Mouse (Mus musculus) MEL (cell line): ENCODE measurements around the gene Auts2.

Source experiments
- CHD1 ChIP-seq: IDR thresholded peaks from 2 replicates; pipeline ENCODE4 v1.6.1; 2012; ENCODE audit warnings: low read depth, mild to moderate bottlenecking, inconsistent platforms, low read length, improper control_type of control experiment
- CTCF ChIP-seq, 3 experiments: IDR thresholded peaks in 2 of 3; conservative IDR thresholded peaks in 1 of 3; 2 replicates each; pipeline ENCODE4 v1.5.1; 2011 to 2012; ENCODE audit warnings: low read length in 3 of 3, low read depth in 2 of 3, mild to moderate bottlenecking in 2 of 3, improper control_type of control experiment in 1 of 3, inconsistent platforms in 1 of 3, mixed read lengths in 1 of 3, moderate library complexity in 1 of 3; ENCODE audit not compliant: control insufficient read depth in 1 of 3, insufficient read depth in 1 of 3, poor library complexity in 1 of 3, severe bottlenecking in 1 of 3
- GATA1 ChIP-seq: IDR thresholded peaks from 2 replicates; pipeline ENCODE4 v1.6.1; 2011; ENCODE audit warnings: low read depth, low read length, improper control_type of control experiment
- ZNF384 ChIP-seq: IDR thresholded peaks from 2 replicates; pipeline ENCODE4 v1.6.1; 2012; ENCODE audit warnings: low read depth, mild to moderate bottlenecking, inconsistent platforms, low read length, improper control_type of control experiment

GRCm38 (mm10) chr5:132352437-132352836 is 190.7 kb downstream of the Auts2 start:
- TF ChIP-seq CHD1 = no peak
- TF ChIP-seq ZNF384 = no peak
- TF ChIP-seq GATA1 = no peak
- TF ChIP-seq CTCF (IDR thresholded peaks at IDR 0.05 in 2 of 3, conservative IDR thresholded peaks at IDR 0.05 in 1 of 3; ENCODE audit: control insufficient read depth in 1 of 3, insufficient read depth in 1 of 3, low read depth in 2 of 3, low read length in 3 of 3, poor library complexity in 1 of 3, severe bottlenecking in 1 of 3) = no peak
